Mouse (Mus musculus): Measurements from ENCODE around the gene Cdkn1a. TPM values are rescaled to one million over a fixed set of nuclear protein-coding genes. Genes with fewer than 3 reads are reported as not detected.
"Not testable (repeated sequence)": the region's sequence is repeated elsewhere in the genome, so short reads cannot be mapped to it uniquely, and the experiment has no call there.

Gene Cdkn1a
- polyA plus RNA-seq, 1 experiment, result 28.9 TPM

DNA sequence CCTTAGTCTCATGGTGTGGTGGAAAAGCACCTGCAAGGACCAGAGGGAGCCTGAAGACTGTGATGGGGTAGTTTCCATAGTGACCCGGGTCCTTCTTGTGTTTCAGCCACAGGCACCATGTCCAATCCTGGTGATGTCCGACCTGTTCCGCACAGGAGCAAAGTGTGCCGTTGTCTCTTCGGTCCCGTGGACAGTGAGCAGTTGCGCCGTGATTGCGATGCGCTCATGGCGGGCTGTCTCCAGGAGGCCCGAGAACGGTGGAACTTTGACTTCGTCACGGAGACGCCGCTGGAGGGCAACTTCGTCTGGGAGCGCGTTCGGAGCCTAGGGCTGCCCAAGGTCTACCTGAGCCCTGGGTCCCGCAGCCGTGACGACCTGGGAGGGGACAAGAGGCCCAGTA, 7.5 kb downstream of the Cdkn1a start:
- DNase-seq (ENCODE audit: low read depth), result no peak
- no peak for TF ChIP-seq POLR2A (IDR thresholded peaks at IDR 0.05; ENCODE audit: borderline replicate concordance, extremely low read depth, insufficient read depth, insufficient read length, poor library complexity, severe bottlenecking)
- TF ChIP-seq CTCF (IDR thresholded peaks at IDR 0.05; ENCODE audit: borderline replicate concordance, extremely low read depth, insufficient read depth, insufficient read length), result no peak

- TF ChIP-seq POLR2A (IDR thresholded peaks at IDR 0.05; ENCODE audit: borderline replicate concordance, extremely low read depth, insufficient read depth, insufficient read length, poor library complexity, severe bottlenecking) (no peak), CTCF (IDR thresholded peaks at IDR 0.05; ENCODE audit: borderline replicate concordance, extremely low read depth, insufficient read depth, insufficient read length) (no peak)
Measured at GRCm38 (mm10) chr17:29099076-29099475, 8.3 kb downstream of the Cdkn1a start.

GRCm38 (mm10) chr17:29100627-29101026, 9.9 kb downstream of the Cdkn1a start:
- DNase-seq (ENCODE audit: low read depth), result no peak
- TF ChIP-seq POLR2A (IDR thresholded peaks at IDR 0.05; ENCODE audit: borderline replicate concordance, extremely low read depth, insufficient read depth, insufficient read length, poor library complexity, severe bottlenecking), result no peak
- TF ChIP-seq CTCF (IDR thresholded peaks at IDR 0.05; ENCODE audit: borderline replicate concordance, extremely low read depth, insufficient read depth, insufficient read length), result no peak

More at GRCm38 (mm10) chr17:29099076-29099475, 8.3 kb downstream of the Cdkn1a start:
- DNase-seq (ENCODE audit: low read depth), result no peak

DNA sequence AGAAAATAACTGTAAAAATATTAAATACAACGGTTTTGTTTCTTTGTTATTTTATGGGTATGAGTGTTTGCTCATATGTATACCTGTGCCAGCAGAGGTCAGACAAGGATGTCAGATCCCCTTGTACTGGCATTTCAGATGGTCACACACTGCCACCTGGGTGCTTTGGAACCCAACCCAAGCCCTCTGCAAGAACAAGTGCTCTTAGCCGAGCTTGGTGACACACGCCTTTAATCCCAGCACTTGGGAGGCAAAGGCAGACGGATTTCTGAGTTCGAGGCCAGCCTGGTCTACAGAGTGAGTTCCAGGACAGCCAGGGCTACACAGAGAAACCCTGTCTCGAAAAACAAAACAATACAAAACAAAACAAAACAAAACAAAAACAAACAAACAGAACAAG, 19.6 kb downstream of the Cdkn1a start:
- not testable (repeated sequence) for DNase-seq (ENCODE audit: low read depth)

- DNase-seq (ENCODE audit: low read depth), result no peak
- no peak for TF ChIP-seq CTCF (IDR thresholded peaks at IDR 0.05; ENCODE audit: borderline replicate concordance, extremely low read depth, insufficient read depth, insufficient read length)
- no peak for TF ChIP-seq POLR2A (IDR thresholded peaks at IDR 0.05; ENCODE audit: borderline replicate concordance, extremely low read depth, insufficient read depth, insufficient read length, poor library complexity, severe bottlenecking)
Measured at GRCm38 (mm10) chr17:29111332-29111731, 20.6 kb downstream of the Cdkn1a start.

DNA sequence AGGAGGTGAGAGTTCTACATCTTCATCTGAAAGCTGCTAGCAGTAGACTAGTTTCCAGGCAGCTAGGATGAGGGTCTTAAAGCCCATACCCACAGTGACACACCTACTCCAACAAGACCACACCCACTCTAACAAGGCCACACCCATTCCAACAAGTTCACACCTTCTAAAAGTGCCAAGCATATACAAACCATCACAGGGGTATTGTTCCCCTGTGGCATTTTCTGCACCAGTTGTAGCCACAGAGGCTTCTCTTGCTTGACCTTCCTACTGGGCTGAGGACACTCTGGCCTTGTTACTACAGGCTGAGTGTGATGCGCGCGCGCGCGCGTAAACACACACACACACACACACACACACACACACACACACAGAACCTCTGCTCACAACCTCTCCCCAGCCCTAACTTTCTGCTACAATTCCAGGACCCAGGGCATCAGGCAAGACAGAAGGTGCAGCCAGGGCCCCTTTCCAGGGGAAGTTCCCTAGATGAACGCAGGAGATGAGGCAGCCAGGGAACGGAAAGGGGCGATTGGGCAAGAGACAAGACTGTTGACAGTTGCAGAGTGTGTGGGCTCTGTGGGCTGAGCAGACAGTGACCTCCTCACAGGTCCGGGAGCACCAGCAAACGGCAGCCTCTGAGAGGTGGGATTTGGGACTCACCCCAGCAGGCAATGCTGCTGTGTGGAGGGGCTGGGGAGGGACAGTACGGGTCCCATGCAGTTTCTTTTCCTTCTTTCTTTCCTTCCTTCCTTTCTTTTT, 23.0 kb downstream of the Cdkn1a start, which contains the start of gene Rab44:
TSS of gene Rab44 (plus strand) at position 555 of the 762 bp plus-strand sequence.
- no peak for DNase-seq (ENCODE audit: low read depth)
- TF ChIP-seq CTCF (IDR thresholded peaks at IDR 0.05; ENCODE audit: borderline replicate concordance, extremely low read depth, insufficient read depth, insufficient read length), result no peak
- no peak for TF ChIP-seq POLR2A (IDR thresholded peaks at IDR 0.05; ENCODE audit: borderline replicate concordance, extremely low read depth, insufficient read depth, insufficient read length, poor library complexity, severe bottlenecking)

DNA sequence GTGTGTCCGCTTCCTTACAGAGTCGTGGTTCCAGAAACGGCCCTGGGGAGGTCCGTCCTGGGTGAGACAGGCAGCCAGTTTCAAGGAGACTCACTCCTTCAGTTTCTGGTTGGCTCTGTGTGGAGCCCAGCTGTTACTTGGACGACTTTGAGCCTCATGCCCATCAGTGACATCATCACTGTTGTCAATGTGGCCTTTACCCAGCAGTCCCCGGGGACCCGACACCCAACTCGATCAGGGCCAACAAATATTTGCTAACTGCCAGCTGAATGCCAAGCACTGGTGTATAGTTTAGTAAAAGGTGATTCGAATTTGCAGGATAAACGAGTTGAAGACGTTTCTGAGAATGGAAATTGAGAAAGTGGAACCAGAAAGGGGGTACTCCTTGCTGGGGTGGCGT, 25.2 kb downstream of the Cdkn1a start:
- TF ChIP-seq POLR2A (IDR thresholded peaks at IDR 0.05; ENCODE audit: borderline replicate concordance, extremely low read depth, insufficient read depth, insufficient read length, poor library complexity, severe bottlenecking), result no peak
- no peak for TF ChIP-seq CTCF (IDR thresholded peaks at IDR 0.05; ENCODE audit: borderline replicate concordance, extremely low read depth, insufficient read depth, insufficient read length)
- no peak for DNase-seq (ENCODE audit: low read depth)

- no peak for DNase-seq (ENCODE audit: low read depth)
- TF ChIP-seq POLR2A (IDR thresholded peaks at IDR 0.05; ENCODE audit: borderline replicate concordance, extremely low read depth, insufficient read depth, insufficient read length, poor library complexity, severe bottlenecking) (no peak), CTCF (IDR thresholded peaks at IDR 0.05; ENCODE audit: borderline replicate concordance, extremely low read depth, insufficient read depth, insufficient read length) (no peak)
Measured at GRCm38 (mm10) chr17:29117006-29117648, 26.4 kb downstream of the Cdkn1a start.

DNA sequence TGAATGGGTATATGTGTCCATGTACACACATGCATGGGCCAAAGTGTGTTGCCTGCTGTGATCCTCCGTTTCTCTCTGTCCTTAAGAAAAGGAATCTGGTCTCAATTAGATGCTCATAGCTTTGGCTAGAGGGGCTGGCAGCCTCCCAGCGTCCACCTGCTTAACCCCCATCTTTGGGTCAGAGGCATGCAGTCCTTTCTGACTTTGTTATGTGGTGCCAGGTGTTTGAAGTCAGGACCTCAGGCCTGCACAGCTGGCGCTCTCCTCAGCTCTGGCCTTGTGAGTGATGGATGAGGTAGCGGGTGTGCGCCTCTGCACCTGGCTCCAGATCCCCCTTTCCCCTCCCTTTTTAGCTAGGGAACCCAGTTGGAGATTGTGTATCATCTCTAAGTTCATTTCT, 27.3 kb downstream of the Cdkn1a start:
- peak; percentile 30 for DNase-seq (ENCODE audit: low read depth)
- TF ChIP-seq POLR2A (IDR thresholded peaks at IDR 0.05; ENCODE audit: borderline replicate concordance, extremely low read depth, insufficient read depth, insufficient read length, poor library complexity, severe bottlenecking) (no peak), CTCF (IDR thresholded peaks at IDR 0.05; ENCODE audit: borderline replicate concordance, extremely low read depth, insufficient read depth, insufficient read length) (no peak)

GRCm38 (mm10) chr17:29120666-29121065, 29.9 kb downstream of the Cdkn1a start:
- no peak for DNase-seq (ENCODE audit: low read depth)

GRCm38 (mm10) chr17:29122817-29123216, 32.0 kb downstream of the Cdkn1a start:
- TF ChIP-seq CTCF (IDR thresholded peaks at IDR 0.05; ENCODE audit: borderline replicate concordance, extremely low read depth, insufficient read depth, insufficient read length) (no peak), POLR2A (IDR thresholded peaks at IDR 0.05; ENCODE audit: borderline replicate concordance, extremely low read depth, insufficient read depth, insufficient read length, poor library complexity, severe bottlenecking) (no peak)
- peak; percentile 38 for DNase-seq (ENCODE audit: low read depth)

More at GRCm38 (mm10) chr17:29120666-29121065, 29.9 kb downstream of the Cdkn1a start:
- no peak for TF ChIP-seq CTCF (IDR thresholded peaks at IDR 0.05; ENCODE audit: borderline replicate concordance, extremely low read depth, insufficient read depth, insufficient read length)
- TF ChIP-seq POLR2A (IDR thresholded peaks at IDR 0.05; ENCODE audit: borderline replicate concordance, extremely low read depth, insufficient read depth, insufficient read length, poor library complexity, severe bottlenecking), result no peak

Data from brain, embryonic 14.5 days (tissue).